ENCODE assay signal across 9 mouse cellular contexts in genomic region chr8:123752773-123753468, GRCm38 (mm10). TPM values are rescaled to one million over a fixed set of nuclear protein-coding genes. Genes with fewer than 3 reads are reported as not detected.
DNase-seq lines count a peak whose midpoint lies in the region; ATAC-seq lines count a peak whose summit lies in the region.
"Had no signal": no experiment of that assay in that cellular context is flagged by ENCODE, and none has a peak within 500 bp of the region (broad histone marks: within the 10 kb centered on the region; RNA-seq: fewer than 3 reads in every experiment).

No protein-coding gene starts in this region.

- no peaks in the 10 kb centered on the region for H3K27me3 ChIP-seq in heart, embryonic 13.5 days (replicated peaks)
- no peaks in the 10 kb centered on the region for H3K27me3 ChIP-seq in forebrain, embryonic 14.5 days (replicated peaks; ENCODE audit: control insufficient read depth, insufficient read depth, low read length)
- H3K27me3 ChIP-seq in midbrain, embryonic 13.5 days, result 0 out of 2 replicates have a peak, but pooled peaks cover 2% of the 10 kb centered on the region

- no peak overlapping the region for H3K4me3 ChIP-seq in heart, embryonic 13.5 days
- no peak overlapping the region for H3K4me3 ChIP-seq in forebrain, embryonic 14.5 days (ENCODE audit: low read depth, low read length)
- no peak overlapping the region for H3K4me3 ChIP-seq in midbrain, embryonic 13.5 days (replicated peaks)

- no peaks in the 10 kb centered on the region for H3K9me3 ChIP-seq in heart, embryonic 13.5 days
- H3K9me3 ChIP-seq in forebrain, embryonic 14.5 days (replicated peaks; ENCODE audit: control insufficient read depth, low read length), result no peaks in the 10 kb centered on the region
- no peaks in the 10 kb centered on the region for H3K9me3 ChIP-seq in midbrain, embryonic 13.5 days

- no peak for ATAC-seq in heart, embryonic 13.5 days (ENCODE audit: extremely low read depth, insufficient number of reproducible peaks, low FRiP score, low TSS enrichment)
- ATAC-seq in forebrain, embryonic 14.5 days, result peak; percentile 68
- ATAC-seq in midbrain, embryonic 13.5 days, result peak; percentile 62
- no peak for ATAC-seq in cerebellum, adult (ENCODE audit: insufficient number of reproducible peaks, low FRiP score, low TSS enrichment)

- H3K4me1 ChIP-seq in heart, embryonic 13.5 days, result peaks cover 57% of the 10 kb centered on the region
- peaks cover 17% of the 10 kb centered on the region for H3K4me1 ChIP-seq in forebrain, embryonic 14.5 days (ENCODE audit: control insufficient read depth, insufficient read depth, low read length)
- peaks cover 23% of the 10 kb centered on the region for H3K4me1 ChIP-seq in midbrain, embryonic 13.5 days (replicated peaks)

- H3K4me2 ChIP-seq in heart, embryonic 13.5 days, result peak overlapping the region; percentile 37; the same call in 1 of the 2 replicates
- H3K4me2 ChIP-seq in forebrain, embryonic 14.5 days (ENCODE audit: low read length), result no peak overlapping the region
- no peak overlapping the region; the same call in 1 of the 2 replicates for H3K4me2 ChIP-seq in midbrain, embryonic 13.5 days (replicated peaks)

- H3K27ac ChIP-seq in heart, embryonic 13.5 days (replicated peaks), result peak overlapping the region; percentile 80
- peak overlapping the region; percentile 56; the same call in 1 of the 2 replicates for H3K27ac ChIP-seq in forebrain, embryonic 14.5 days (ENCODE audit: low read depth, low read length)
- H3K27ac ChIP-seq in midbrain, embryonic 13.5 days, result peak overlapping the region; percentile 69

- H3K36me3 ChIP-seq in heart, embryonic 13.5 days, result no peaks in the 10 kb centered on the region
- H3K36me3 ChIP-seq in forebrain, embryonic 14.5 days (ENCODE audit: control insufficient read depth, insufficient read depth, low read length), result no peaks in the 10 kb centered on the region
- no peaks in the 10 kb centered on the region for H3K36me3 ChIP-seq in midbrain, embryonic 13.5 days

- DNase-seq in heart, postnatal 36 days, result no peak
- DNase-seq in ES-CJ7 (ENCODE audit: low read depth, low spot score), result peak; percentile 40
- peak; percentile 88 for DNase-seq in forebrain, embryonic 14.5 days (ENCODE audit: low spot score)
- no peak for DNase-seq in gastrocnemius, adult 8-10 months (ENCODE audit: low spot score in 2 of 2)
- no peak for DNase-seq in kidney, postnatal 36 days
- DNase-seq: thymus, adult 18-20 months had no signal

- intact Hi-C loops in heart, postnatal 36 days (cut with DNase I), result no loop called here

- 52% methylated on average over 13 of the region's 13 CpGs for WGBS in heart, embryonic 13.5 days
- WGBS in forebrain, embryonic 14.5 days, result 38% methylated on average over 13 of the region's 13 CpGs
- WGBS in midbrain, embryonic 13.5 days, result 49% methylated on average over 13 of the region's 13 CpGs

- H3K9ac ChIP-seq in heart, embryonic 13.5 days, result peak overlapping the region; percentile 63; the same call in 1 of the 2 replicates
- no peak overlapping the region for H3K9ac ChIP-seq in forebrain, embryonic 14.5 days (ENCODE audit: low read length)
- no peak overlapping the region for H3K9ac ChIP-seq in midbrain, embryonic 13.5 days (replicated peaks)

RNA-seq across cellular contexts. Expression of gene Rab4a, which starts 52.9 kb away (rescaled TPM):
- 33.2 and 36.2 TPM in 2 replicates for polyA plus RNA-seq in heart, embryonic 13.5 days (2015; fragmentation: Nextera tagmentation; extraction: Ambion mirVana)
- 1 to 10 TPM; 7.3 to 7.9 TPM for total RNA-seq in heart, postnatal 36 days (2021)
- polyA plus RNA-seq in forebrain, embryonic 14.5 days (2014; fragmentation: Nextera tagmentation; extraction: Ambion mirVana), result 68.2 and 74.5 TPM in 2 replicates
- polyA plus RNA-seq in midbrain, embryonic 13.5 days (2015; fragmentation: Nextera tagmentation; extraction: Ambion mirVana), result 64.0 and 65.7 TPM in 2 replicates
- total RNA-seq in gastrocnemius, adult 8-10 months (2022), result 10 to 100 TPM; 13.3 to 17.1 (median 15.3) TPM

Comparison
In these comparisons a context has a peak if more than half of its experiments do, and no peak if none do; other contexts are left out.
1. ATAC-seq: peak in forebrain, embryonic 14.5 days (single experiment) and midbrain, embryonic 13.5 days (single experiment); none in heart, embryonic 13.5 days (single experiment) and cerebellum, adult (single experiment).
2. DNase-seq: peak in ES-CJ7 (single experiment) and forebrain, embryonic 14.5 days (single experiment); none in heart, postnatal 36 days (0 of 2), gastrocnemius, adult 8-10 months (0 of 2) and kidney, postnatal 36 days (0 of 2).
3. Peak in every context shown above with its lines, with median percentiles within 50 percentile points of each other: H3K27ac ChIP-seq.